Mouse (Mus musculus): ENCODE data around the gene Vps37b. TPM values are rescaled to one million over a fixed set of nuclear protein-coding genes. Genes with fewer than 3 reads are reported as not detected.

Vps37b gene
- polyA plus RNA-seq, 1 experiment from 2014 or later: 40.7 TPM

- peaks cover 50% of the 10 kb centered on the region for H3K4me1 ChIP-seq (replicated peaks)
- H3K27me3 ChIP-seq: no peaks in the 10 kb centered on the region
- H3K4me3 ChIP-seq (replicated peaks): 0 out of 2 replicates have a peak overlapping the region, but pooled peaks have one; percentile 11
- ATAC-seq (ENCODE audit: insufficient number of reproducible peaks, insufficient read depth, low FRiP score, low TSS enrichment, low read depth): peak; percentile 34; the same call in 1 of the 2 replicates
- H3K27ac ChIP-seq: peak overlapping the region; percentile 86
- 8% methylated on average over 19 of the region's 19 CpGs for WGBS
- peak overlapping the region; percentile 28; the same call in 1 of the 2 replicates for H3K9ac ChIP-seq (replicated peaks)
- H3K4me2 ChIP-seq: peak overlapping the region; percentile 46
- H3K9me3 ChIP-seq: no peaks in the 10 kb centered on the region
- peaks cover 44% of the 10 kb centered on the region for H3K36me3 ChIP-seq
These were observed 21.0 kb downstream of the Vps37b start for GRCm38 (mm10) chr5:124010910-124011655.

DNA sequence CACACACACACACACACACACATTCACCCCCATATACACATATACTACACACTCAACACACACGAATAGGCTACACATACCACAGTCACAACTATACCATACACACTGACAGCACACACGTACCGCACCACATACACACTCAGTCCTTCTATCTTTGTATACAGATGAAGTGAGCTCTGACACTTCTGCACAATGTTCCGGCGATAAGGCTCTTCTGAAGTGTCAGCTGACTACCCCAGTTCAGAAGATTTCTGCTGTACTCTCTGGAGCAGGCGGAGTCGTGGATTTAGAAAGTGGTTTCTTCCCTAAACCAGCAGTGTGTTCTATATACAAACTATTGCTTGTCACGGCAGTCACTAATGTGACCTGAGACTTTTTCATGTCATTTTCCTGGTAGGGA, 22.0 kb downstream of the Vps37b start:
- H3K9ac ChIP-seq (replicated peaks): no peak overlapping the region
- peaks cover 48% of the 10 kb centered on the region for H3K4me1 ChIP-seq (replicated peaks)
- no peaks in the 10 kb centered on the region for H3K9me3 ChIP-seq
- peak overlapping the region; percentile 86 for H3K27ac ChIP-seq
- H3K27me3 ChIP-seq: no peaks in the 10 kb centered on the region
- H3K36me3 ChIP-seq: peaks cover 54% of the 10 kb centered on the region
- H3K4me3 ChIP-seq (replicated peaks): no peak overlapping the region
- ATAC-seq (ENCODE audit: insufficient number of reproducible peaks, insufficient read depth, low FRiP score, low TSS enrichment, low read depth): no peak
- 89% methylated on average over 8 of the region's 8 CpGs for WGBS
- H3K4me2 ChIP-seq: no peak overlapping the region

DNA sequence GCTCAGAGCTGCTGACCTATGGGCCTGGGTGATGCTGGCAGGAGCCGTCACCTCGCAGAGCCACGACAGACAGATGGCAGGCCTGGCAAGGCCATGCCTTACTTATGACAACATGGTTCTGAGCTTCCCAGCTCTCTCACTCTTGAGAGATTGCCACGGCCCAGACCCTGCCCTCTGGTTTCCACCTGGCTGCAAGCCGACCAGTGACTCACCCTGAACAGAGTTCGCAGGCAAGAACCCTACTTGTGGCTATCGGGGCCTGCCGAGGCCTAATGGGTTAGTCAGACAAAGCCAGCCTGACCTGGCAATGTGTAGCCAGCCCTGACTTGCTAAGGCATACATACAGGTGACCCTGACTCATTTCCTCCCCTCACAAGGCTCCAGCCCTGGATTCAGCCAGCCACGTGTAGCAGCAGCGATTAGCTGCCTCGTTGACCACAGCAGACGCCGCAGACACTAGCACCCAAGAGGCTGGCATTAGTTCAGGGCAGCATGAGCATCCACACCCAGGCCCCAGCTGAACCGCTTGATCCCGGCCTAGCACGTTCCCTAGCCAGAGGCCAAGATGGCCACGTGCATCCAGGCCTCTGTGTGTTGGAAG, 25.1 kb downstream of the Vps37b start:
- no peaks in the 10 kb centered on the region for H3K9me3 ChIP-seq
- no peak overlapping the region for H3K4me2 ChIP-seq
- ATAC-seq (ENCODE audit: insufficient number of reproducible peaks, insufficient read depth, low FRiP score, low TSS enrichment, low read depth): no peak
- H3K36me3 ChIP-seq: peaks cover 73% of the 10 kb centered on the region
- H3K4me1 ChIP-seq (replicated peaks): peaks cover 24% of the 10 kb centered on the region
- H3K9ac ChIP-seq (replicated peaks): no peak overlapping the region
- 91% methylated on average over 17 of the region's 17 CpGs for WGBS
- no peak overlapping the region for H3K4me3 ChIP-seq (replicated peaks)
- H3K27ac ChIP-seq: no peak overlapping the region
- no peaks in the 10 kb centered on the region for H3K27me3 ChIP-seq

DNA sequence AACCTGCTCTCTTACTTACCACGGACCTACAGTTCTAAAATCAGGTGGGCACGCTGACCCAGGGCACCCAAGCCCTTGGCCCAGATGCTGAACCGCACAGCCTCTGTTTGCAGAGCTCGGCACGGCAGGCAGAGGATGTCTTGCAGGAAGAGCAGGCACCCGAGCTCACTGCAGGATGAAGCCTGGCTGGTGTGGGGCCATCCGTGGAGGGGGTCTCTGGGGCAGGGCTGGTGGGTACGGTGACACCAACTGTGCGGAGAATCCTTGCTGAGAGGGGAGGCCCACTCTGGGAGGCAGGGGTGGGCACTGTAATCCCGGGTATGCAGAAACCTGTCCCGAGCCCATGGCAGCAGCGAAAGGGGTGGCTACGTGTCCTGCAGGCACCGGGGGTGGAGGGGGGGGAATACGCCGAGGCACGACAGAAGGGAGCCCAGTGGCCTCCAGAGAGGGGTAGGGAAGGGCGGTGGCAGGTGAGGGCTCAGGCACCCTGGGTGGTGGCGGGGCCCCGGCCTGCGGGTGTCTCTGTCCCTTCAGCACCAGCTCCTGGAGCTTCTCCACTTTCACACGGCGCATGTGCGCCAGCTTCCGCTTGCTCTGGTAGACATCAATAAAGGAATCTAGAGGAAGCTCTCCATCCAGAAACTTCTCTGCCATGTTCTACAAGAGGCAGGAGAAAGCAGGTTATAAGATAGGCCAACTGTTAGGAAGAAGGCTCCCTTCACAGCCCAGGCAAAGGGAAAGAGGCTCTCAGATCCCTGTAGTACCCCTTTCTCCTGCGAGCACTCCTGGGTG, 25.8 kb downstream of the Vps37b start:
- WGBS: 91% methylated on average over 26 of the region's 26 CpGs
- no peak overlapping the region for H3K4me3 ChIP-seq (replicated peaks)
- H3K4me2 ChIP-seq: no peak overlapping the region
- no peak overlapping the region for H3K27ac ChIP-seq
- H3K9me3 ChIP-seq: no peaks in the 10 kb centered on the region
- peaks cover 73% of the 10 kb centered on the region for H3K36me3 ChIP-seq
- ATAC-seq (ENCODE audit: insufficient number of reproducible peaks, insufficient read depth, low FRiP score, low TSS enrichment, low read depth): no peak
- H3K4me1 ChIP-seq (replicated peaks): peaks cover 17% of the 10 kb centered on the region
- no peak overlapping the region for H3K9ac ChIP-seq (replicated peaks)
- H3K27me3 ChIP-seq: no peaks in the 10 kb centered on the region

DNA sequence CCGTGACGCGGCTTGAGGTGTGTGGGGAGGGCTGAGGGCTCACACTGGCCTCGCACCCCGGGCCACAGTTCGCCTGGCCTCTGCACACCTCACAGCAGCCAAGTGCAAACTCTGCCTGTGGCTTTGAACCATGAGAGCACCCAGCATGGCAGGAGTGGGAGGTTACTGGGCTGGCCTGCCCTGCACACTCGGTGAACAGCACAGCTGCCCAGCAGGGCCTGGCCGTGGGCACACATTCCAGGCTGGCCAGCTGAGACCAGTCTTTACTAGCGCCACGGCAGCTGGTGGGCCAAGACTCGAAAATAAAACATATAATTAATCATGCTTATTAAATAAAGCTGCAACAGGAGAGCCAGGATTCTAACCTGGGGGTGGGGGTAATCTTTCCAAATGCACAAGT, 26.5 kb downstream of the Vps37b start:
- H3K4me2 ChIP-seq: no peak overlapping the region
- no peak for ATAC-seq (ENCODE audit: insufficient number of reproducible peaks, insufficient read depth, low FRiP score, low TSS enrichment, low read depth)
- H3K4me1 ChIP-seq (replicated peaks): peaks cover 10% of the 10 kb centered on the region
- H3K27ac ChIP-seq: no peak overlapping the region
- H3K4me3 ChIP-seq (replicated peaks): no peak overlapping the region
- peaks cover 73% of the 10 kb centered on the region for H3K36me3 ChIP-seq
- no peak overlapping the region for H3K9ac ChIP-seq (replicated peaks)
- 84% methylated on average over 11 of the region's 11 CpGs for WGBS
- no peaks in the 10 kb centered on the region for H3K27me3 ChIP-seq
- H3K9me3 ChIP-seq: no peaks in the 10 kb centered on the region

DNA sequence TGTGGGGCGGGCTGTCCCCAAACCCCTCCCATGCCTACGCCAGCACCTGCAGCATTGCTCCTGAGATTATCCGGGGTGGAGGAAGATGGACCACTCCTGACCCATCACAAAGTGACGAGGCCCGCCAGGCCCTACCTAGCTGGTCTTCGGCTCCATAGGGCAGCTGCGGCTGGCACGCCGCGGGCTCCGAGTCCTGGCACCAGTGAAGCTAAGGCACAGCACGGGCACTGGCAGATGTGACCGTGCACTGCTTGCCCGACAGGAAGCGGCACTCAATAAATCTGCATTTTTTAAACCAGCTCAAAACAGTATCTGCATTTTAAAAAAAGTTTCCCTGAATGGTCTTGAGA, 26.9 kb downstream of the Vps37b start:
- H3K36me3 ChIP-seq: peaks cover 69% of the 10 kb centered on the region
- WGBS: 94% methylated on average over 15 of the region's 15 CpGs

GRCm38 (mm10) chr5:124004356-124005150, 27.5 kb downstream of the Vps37b start:
- no peaks in the 10 kb centered on the region for H3K27me3 ChIP-seq
- 90% methylated on average over 17 of the region's 17 CpGs for WGBS
- peaks cover 64% of the 10 kb centered on the region for H3K36me3 ChIP-seq
- no peak for ATAC-seq (ENCODE audit: insufficient number of reproducible peaks, insufficient read depth, low FRiP score, low TSS enrichment, low read depth)
- H3K4me3 ChIP-seq (replicated peaks): no peak overlapping the region
- no peaks in the 10 kb centered on the region for H3K9me3 ChIP-seq
- no peak overlapping the region for H3K27ac ChIP-seq
- no peak overlapping the region for H3K4me2 ChIP-seq
- peaks cover 6% of the 10 kb centered on the region; the same call in 1 of the 2 replicates for H3K4me1 ChIP-seq (replicated peaks)
- no peak overlapping the region for H3K9ac ChIP-seq (replicated peaks)

More for the DNA sequence above, 26.9 kb downstream of the Vps37b start:
- H3K9me3 ChIP-seq: no peaks in the 10 kb centered on the region
- no peak for ATAC-seq (ENCODE audit: insufficient number of reproducible peaks, insufficient read depth, low FRiP score, low TSS enrichment, low read depth)
- peaks cover 6% of the 10 kb centered on the region; the same call in 1 of the 2 replicates for H3K4me1 ChIP-seq (replicated peaks)
- H3K27me3 ChIP-seq: no peaks in the 10 kb centered on the region
- no peak overlapping the region for H3K4me3 ChIP-seq (replicated peaks)
- H3K4me2 ChIP-seq: no peak overlapping the region
- no peak overlapping the region for H3K27ac ChIP-seq
- no peak overlapping the region for H3K9ac ChIP-seq (replicated peaks)

DNA sequence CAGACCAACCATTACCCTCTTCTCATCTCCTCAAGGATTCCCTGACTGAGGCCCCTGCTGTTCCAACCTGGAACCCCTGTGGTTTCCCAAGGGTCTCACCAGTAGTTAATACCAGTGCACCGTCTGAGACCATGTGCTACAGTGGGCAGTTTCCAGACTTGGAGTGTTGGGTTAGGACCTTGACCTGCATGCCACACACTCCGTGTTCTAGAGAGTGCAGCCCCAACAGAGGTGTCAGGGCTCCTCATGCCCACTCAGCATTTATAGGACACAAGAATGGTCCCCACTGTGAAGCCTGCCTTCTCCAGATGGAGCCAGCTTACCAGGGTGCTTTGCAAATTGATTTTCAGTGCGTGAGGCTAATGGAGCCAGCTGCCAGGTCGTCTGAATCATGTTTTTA, 28.7 kb downstream of the Vps37b start:
- Histone ChIP-seq H3K4me2 (no peak overlapping the region), H3K9me3 (no peaks in the 10 kb centered on the region), H3K9ac (replicated peaks) (no peak overlapping the region), H3K27me3 (no peaks in the 10 kb centered on the region), H3K4me3 (replicated peaks) (no peak overlapping the region), H3K27ac (peak overlapping the region; percentile 56; the same call in 1 of the 2 replicates), H3K4me1 (replicated peaks) (peaks cover 6% of the 10 kb centered on the region; the same call in 1 of the 2 replicates), H3K36me3 (peaks cover 52% of the 10 kb centered on the region)
- ATAC-seq (ENCODE audit: insufficient number of reproducible peaks, insufficient read depth, low FRiP score, low TSS enrichment, low read depth): no peak
- 65% methylated on average over 4 of the region's 4 CpGs for WGBS

GRCm38 (mm10) chr5:124002876-124003275, 29.2 kb downstream of the Vps37b start:
- Histone ChIP-seq H3K27ac (peak overlapping the region; percentile 56; the same call in 1 of the 2 replicates), H3K4me3 (replicated peaks) (no peak overlapping the region), H3K27me3 (no peaks in the 10 kb centered on the region), H3K9me3 (no peaks in the 10 kb centered on the region), H3K36me3 (peaks cover 47% of the 10 kb centered on the region), H3K9ac (replicated peaks) (no peak overlapping the region), H3K4me2 (no peak overlapping the region), H3K4me1 (replicated peaks) (peaks cover 6% of the 10 kb centered on the region; the same call in 1 of the 2 replicates)
- no peak for ATAC-seq (ENCODE audit: insufficient number of reproducible peaks, insufficient read depth, low FRiP score, low TSS enrichment, low read depth)
- 62% methylated on average over 2 of the region's 2 CpGs for WGBS

GRCm38 (mm10) chr5:124001274-124001673, 30.8 kb downstream of the Vps37b start:
- ATAC-seq (ENCODE audit: insufficient number of reproducible peaks, insufficient read depth, low FRiP score, low TSS enrichment, low read depth): no peak
- Histone ChIP-seq H3K9me3 (no peaks in the 10 kb centered on the region), H3K4me1 (replicated peaks) (peaks cover 6% of the 10 kb centered on the region; the same call in 1 of the 2 replicates), H3K36me3 (peaks cover 31% of the 10 kb centered on the region), H3K9ac (replicated peaks) (0 out of 2 replicates have a peak overlapping the region, but pooled peaks have one; percentile 23), H3K27me3 (no peaks in the 10 kb centered on the region), H3K27ac (no peak overlapping the region), H3K4me2 (no peak overlapping the region), H3K4me3 (replicated peaks) (no peak overlapping the region)
- 72% methylated on average over 9 of the region's 9 CpGs for WGBS
